Comparison of ENCODE assay signal across 8 mouse cellular contexts in the genomic region with DNA sequence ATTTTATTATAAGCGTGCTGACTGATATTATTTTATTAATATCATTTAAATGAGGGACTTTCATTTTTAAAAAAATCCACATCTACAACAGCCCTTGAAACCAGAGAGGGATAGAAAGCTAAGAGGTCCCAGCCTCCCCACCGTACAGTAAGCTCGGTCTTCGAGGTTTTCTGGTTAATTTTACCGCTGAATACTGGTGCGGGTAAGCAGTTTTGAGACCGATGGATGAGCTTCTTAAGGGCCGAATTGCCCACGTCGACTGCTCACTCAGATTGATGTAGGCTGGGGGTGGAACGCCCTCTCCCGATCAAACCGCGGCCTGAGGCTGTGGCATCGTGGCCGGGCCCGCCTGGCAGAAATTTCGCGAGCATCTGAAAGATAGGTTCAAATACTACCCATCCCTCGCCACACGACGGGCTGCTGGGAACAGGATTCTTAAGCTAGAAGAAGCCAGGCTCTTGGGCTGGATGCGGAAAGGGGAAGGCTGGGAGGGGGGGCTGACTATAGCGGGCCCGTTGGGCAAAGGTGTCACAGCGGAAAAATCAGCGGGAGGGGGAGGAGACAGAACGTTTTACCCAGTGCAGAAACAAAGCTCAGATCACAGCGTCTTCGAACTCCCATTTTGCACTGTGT. TPM values are rescaled to one million over a fixed set of nuclear protein-coding genes. Genes with fewer than 3 reads are reported as not detected.
DNase-seq lines count a peak whose midpoint lies in the region; ATAC-seq and TF ChIP-seq lines count a peak whose summit lies in the region.

No protein-coding gene starts in this region.

- H3K9me3 ChIP-seq in heart, embryonic 15.5 days (replicated peaks) = no peaks in the 10 kb centered on the region
- no peaks in the 10 kb centered on the region for H3K9me3 ChIP-seq in midbrain, embryonic 15.5 days

- H3K27ac ChIP-seq in layer of hippocampus, adult 2 months = peak overlapping the region; percentile 99
- H3K27ac ChIP-seq in heart, embryonic 15.5 days = no peak overlapping the region
- H3K27ac ChIP-seq in midbrain, embryonic 15.5 days = peak overlapping the region; percentile 98

- 6% methylated on average over 30 of the region's 30 CpGs for WGBS in heart, embryonic 15.5 days
- 1% methylated on average over 30 of the region's 30 CpGs for WGBS in midbrain, embryonic 15.5 days

- H3K4me2 ChIP-seq in heart, embryonic 15.5 days = peak overlapping the region; percentile 24
- H3K4me2 ChIP-seq in midbrain, embryonic 15.5 days = peak overlapping the region; percentile 66

- no peak for ATAC-seq in heart, embryonic 15.5 days (replicated peaks; ENCODE audit: insufficient number of reproducible peaks, insufficient read depth, low FRiP score, low read depth)
- no peak for ATAC-seq in midbrain, embryonic 15.5 days (replicated peaks)
- ATAC-seq in monocyte, adult 5-6 weeks (replicated peaks; ENCODE audit: insufficient number of reproducible peaks, low FRiP score, low TSS enrichment, poor library complexity, severe bottlenecking) = no peak

- H3K36me3 ChIP-seq in heart, embryonic 15.5 days = no peaks in the 10 kb centered on the region
- no peaks in the 10 kb centered on the region for H3K36me3 ChIP-seq in midbrain, embryonic 15.5 days (replicated peaks)

- H3K9ac ChIP-seq in heart, embryonic 15.5 days = no peak overlapping the region
- peak overlapping the region; percentile 98 for H3K9ac ChIP-seq in midbrain, embryonic 15.5 days

- DNase-seq in layer of hippocampus, adult 2 months (ENCODE audit: low spot score in 2 of 2) = no peak
- no peak for DNase-seq in layer of hippocampus, postnatal 36 days
- DNase-seq in cerebellum, postnatal 14 days = peak; percentile 61 to 63
- no peak for DNase-seq in testis, postnatal 14 days (ENCODE audit: low spot score)
- no peak for DNase-seq in gastrocnemius, postnatal 10 days

- H3K4me3 ChIP-seq in layer of hippocampus, adult 2 months = peak overlapping the region; percentile 92
- H3K4me3 ChIP-seq in heart, embryonic 15.5 days = peak overlapping the region; percentile 15
- peak overlapping the region; percentile 70 for H3K4me3 ChIP-seq in midbrain, embryonic 15.5 days

- peaks cover 66% of the 10 kb centered on the region for H3K27me3 ChIP-seq in heart, embryonic 15.5 days
- no peaks in the 10 kb centered on the region for H3K27me3 ChIP-seq in midbrain, embryonic 15.5 days (replicated peaks)

- no peak for TF ChIP-seq CTCF in layer of hippocampus, adult 2 months (conservative IDR thresholded peaks at IDR 0.05)

- peaks cover 30% of the 10 kb centered on the region for H3K4me1 ChIP-seq in heart, embryonic 15.5 days (replicated peaks)
- peaks cover 58% of the 10 kb centered on the region for H3K4me1 ChIP-seq in midbrain, embryonic 15.5 days

RNA-seq across cellular contexts. Expression of a gene that starts 2.5 kb away (rescaled TPM):
- total RNA-seq in layer of hippocampus, adult 2 months (2021) = 100 to 1,000 TPM; 312 to 318 TPM
- 100 to 1,000 TPM; 310 to 316 TPM for total RNA-seq in layer of hippocampus, postnatal 36 days (2021)
- polyA plus RNA-seq in heart, embryonic 15.5 days (2015; fragmentation: Nextera tagmentation; extraction: Ambion mirVana) = 1.2 and 5.7 TPM in 2 replicates
- polyA plus RNA-seq in midbrain, embryonic 15.5 days (2015; fragmentation: Nextera tagmentation; extraction: Ambion mirVana) = 1,028 and 1,112 TPM in 2 replicates
- total RNA-seq in monocyte, adult 5-6 weeks (2017) = 0.38 TPM in 1 of 3 replicates, not detected in the others
- total RNA-seq in gastrocnemius, postnatal 10 days (2021) = 10 to 100 TPM; 54.8 to 62.2 TPM

RNA-seq across cellular contexts. Expression of a gene that starts 47.6 kb away (rescaled TPM):
- not detected for total RNA-seq in layer of hippocampus, adult 2 months (2021)
- not detected for total RNA-seq in layer of hippocampus, postnatal 36 days (2021)
- polyA plus RNA-seq in heart, embryonic 15.5 days (2015; fragmentation: Nextera tagmentation; extraction: Ambion mirVana) = not detected in 2 replicates
- not detected in 2 replicates for polyA plus RNA-seq in midbrain, embryonic 15.5 days (2015; fragmentation: Nextera tagmentation; extraction: Ambion mirVana)
- total RNA-seq in monocyte, adult 5-6 weeks (2017) = not detected in 3 replicates
- not detected for total RNA-seq in gastrocnemius, postnatal 10 days (2021)

Comparison
In these comparisons a context has a peak if more than half of its experiments do, and no peak if none do; other contexts are left out.
1. DNase-seq: peak in cerebellum, postnatal 14 days (2 of 2); none in layer of hippocampus, adult 2 months (0 of 2), layer of hippocampus, postnatal 36 days (0 of 2), testis, postnatal 14 days (single experiment) and gastrocnemius, postnatal 10 days (single experiment).
2. H3K4me3 ChIP-seq: peak in every context shown above with its lines; median percentile 92 in layer of hippocampus, adult 2 months; 70 in midbrain, embryonic 15.5 days; 15 in heart, embryonic 15.5 days.
3. RNA of a gene that starts 2.5 kb away (total RNA-seq): 312 to 318 TPM in layer of hippocampus, adult 2 months, 310 to 316 TPM in layer of hippocampus, postnatal 36 days and 54.8 to 62.2 TPM in gastrocnemius, postnatal 10 days; 0.38 TPM in monocyte, adult 5-6 weeks; every median in the first group is over 10 times any median in the second.